Mouse (Mus musculus): Measurements from ENCODE around the gene Orm1. TPM values are rescaled to one million over a fixed set of nuclear protein-coding genes. Genes with fewer than 3 reads are reported as not detected.

The Orm1 gene
- 13.2 and 43.2 TPM in 2 replicates for polyA plus RNA-seq (2011; ENCODE audit: insufficient read depth, insufficient read length, low replicate concordance, missing spikeins)

DNA sequence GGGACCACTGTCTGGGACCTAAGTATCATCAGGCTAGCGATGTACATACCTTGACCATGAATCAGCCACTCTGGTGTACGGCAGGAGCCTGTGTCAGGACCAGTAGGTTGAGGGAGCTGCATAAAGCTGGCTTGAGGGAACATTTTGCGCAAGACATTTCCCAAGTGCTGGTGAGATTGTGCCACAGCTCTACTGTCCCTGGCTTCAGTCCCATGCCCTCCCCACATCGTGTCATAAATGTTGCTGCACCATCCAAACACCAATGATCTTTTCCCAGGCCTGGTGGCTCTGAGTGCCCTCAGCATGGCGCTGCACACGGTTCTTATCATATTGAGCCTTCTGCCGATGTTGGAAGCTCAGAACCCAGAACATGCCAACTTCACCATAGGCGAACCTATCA lies at the start of gene Orm1:
TSS of gene Orm1 (plus strand) at position 266 of the 400 bp plus-strand sequence.
- Histone ChIP-seq H3K27ac (ENCODE audit: control insufficient read depth, insufficient read depth, low read depth, low read length, poor library complexity) (peak within 1 kb of the TSS; percentile 44), H3K4me1 (ENCODE audit: control insufficient read depth, insufficient read depth, low read length) (peaks cover 4% of the 10 kb centered on the region; the same call in 1 of the 2 replicates), H3K4me3 (replicated peaks; ENCODE audit: control insufficient read depth, low read depth, low read length) (peak within 1 kb of the TSS; percentile 26)
- 47% methylated on average over 8 of the region's 8 CpGs for WGBS
- TF ChIP-seq CTCF (IDR thresholded peaks at IDR 0.05; ENCODE audit: control insufficient read depth, insufficient read depth, low read length) (no peak), POLR2A (IDR thresholded peaks at IDR 0.05; ENCODE audit: borderline replicate concordance, control insufficient read depth, low read depth, low read length) (no peak)

DNA sequence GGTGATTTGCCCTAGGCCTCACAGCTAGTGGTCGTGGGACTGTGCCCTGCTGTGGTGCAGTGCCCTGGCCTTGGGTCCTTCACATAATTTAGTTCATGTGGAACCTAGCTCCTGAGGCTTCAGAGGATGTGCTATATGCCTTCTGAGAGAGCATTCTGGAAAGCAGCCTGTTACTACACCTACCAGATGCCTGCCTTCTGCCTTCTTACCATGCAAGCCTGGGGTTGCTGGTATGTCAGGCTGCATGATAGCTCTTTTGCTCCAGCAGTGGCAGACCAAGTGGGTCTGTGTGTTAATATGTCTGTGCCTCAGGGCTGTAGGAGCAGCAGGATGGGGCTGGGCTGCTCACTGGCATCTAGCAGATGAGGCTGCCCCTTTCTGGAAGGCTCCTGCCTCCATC lies 48.7 kb upstream of the Orm1 start:
- H3K4me3 ChIP-seq (replicated peaks; ENCODE audit: control insufficient read depth, low read depth, low read length) = no peak overlapping the region
- H3K27ac ChIP-seq (ENCODE audit: control insufficient read depth, insufficient read depth, low read depth, low read length, poor library complexity) = no peak overlapping the region
- TF ChIP-seq CTCF (IDR thresholded peaks at IDR 0.05; ENCODE audit: control insufficient read depth, insufficient read depth, low read length) (no peak), POLR2A (IDR thresholded peaks at IDR 0.05; ENCODE audit: borderline replicate concordance, control insufficient read depth, low read depth, low read length) (no peak)
- no peaks in the 10 kb centered on the region for H3K4me1 ChIP-seq (ENCODE audit: control insufficient read depth, insufficient read depth, low read length)
- WGBS = 69% methylated on average over 1 of the region's 1 CpGs

DNA sequence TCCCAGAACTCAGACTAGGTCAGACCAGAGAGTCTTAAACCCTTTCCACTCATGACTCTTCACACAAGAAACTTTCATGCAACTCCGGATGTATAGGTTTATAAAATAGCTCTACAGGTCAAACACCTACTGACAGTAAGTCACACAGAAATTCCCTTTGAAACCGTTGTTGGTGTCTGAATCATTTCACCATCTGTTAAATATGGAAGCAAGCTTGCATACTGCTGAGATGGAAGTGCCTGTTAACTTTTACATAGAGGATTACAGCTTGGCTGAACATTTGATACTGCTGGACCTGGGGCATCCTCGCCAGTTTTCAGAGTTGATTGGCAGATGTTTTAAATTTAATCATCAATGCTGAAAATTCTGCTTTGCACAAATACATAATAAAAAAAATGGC lies 48.1 kb upstream of the Orm1 start:
- no peak overlapping the region for H3K27ac ChIP-seq (ENCODE audit: control insufficient read depth, insufficient read depth, low read depth, low read length, poor library complexity)
- H3K4me3 ChIP-seq (replicated peaks; ENCODE audit: control insufficient read depth, low read depth, low read length) = no peak overlapping the region
- TF ChIP-seq POLR2A (IDR thresholded peaks at IDR 0.05; ENCODE audit: borderline replicate concordance, control insufficient read depth, low read depth, low read length) (no peak), CTCF (IDR thresholded peaks at IDR 0.05; ENCODE audit: control insufficient read depth, insufficient read depth, low read length) (no peak)
- 58% methylated on average over 3 of the region's 3 CpGs for WGBS
- no peaks in the 10 kb centered on the region for H3K4me1 ChIP-seq (ENCODE audit: control insufficient read depth, insufficient read depth, low read length)

DNA sequence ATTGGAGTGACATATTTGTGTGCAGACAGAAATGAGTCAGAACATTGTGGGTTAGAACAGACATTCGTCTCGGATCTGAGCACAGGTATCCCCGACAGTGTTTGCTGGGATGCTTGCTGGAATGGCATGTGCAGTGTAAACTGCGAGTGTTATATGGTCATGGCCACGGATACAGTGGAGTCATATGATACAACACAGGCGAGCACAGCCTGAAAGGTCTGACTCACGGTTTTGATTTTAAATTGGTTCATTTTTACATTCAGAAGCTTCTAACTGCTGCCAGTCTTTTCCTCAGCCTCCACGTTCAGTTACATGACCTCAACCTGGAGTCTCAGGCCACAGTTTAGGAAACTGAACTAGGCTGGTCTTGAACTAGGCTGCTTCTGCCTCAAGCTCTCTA lies 47.5 kb upstream of the Orm1 start:
- 78% methylated on average over 8 of the region's 8 CpGs for WGBS
- Histone ChIP-seq H3K27ac (ENCODE audit: control insufficient read depth, insufficient read depth, low read depth, low read length, poor library complexity) (no peak overlapping the region), H3K4me1 (ENCODE audit: control insufficient read depth, insufficient read depth, low read length) (no peaks in the 10 kb centered on the region), H3K4me3 (replicated peaks; ENCODE audit: control insufficient read depth, low read depth, low read length) (no peak overlapping the region)
- TF ChIP-seq POLR2A (IDR thresholded peaks at IDR 0.05; ENCODE audit: borderline replicate concordance, control insufficient read depth, low read depth, low read length) = no peak
- TF ChIP-seq CTCF (IDR thresholded peaks at IDR 0.05; ENCODE audit: control insufficient read depth, insufficient read depth, low read length) = no peak

DNA sequence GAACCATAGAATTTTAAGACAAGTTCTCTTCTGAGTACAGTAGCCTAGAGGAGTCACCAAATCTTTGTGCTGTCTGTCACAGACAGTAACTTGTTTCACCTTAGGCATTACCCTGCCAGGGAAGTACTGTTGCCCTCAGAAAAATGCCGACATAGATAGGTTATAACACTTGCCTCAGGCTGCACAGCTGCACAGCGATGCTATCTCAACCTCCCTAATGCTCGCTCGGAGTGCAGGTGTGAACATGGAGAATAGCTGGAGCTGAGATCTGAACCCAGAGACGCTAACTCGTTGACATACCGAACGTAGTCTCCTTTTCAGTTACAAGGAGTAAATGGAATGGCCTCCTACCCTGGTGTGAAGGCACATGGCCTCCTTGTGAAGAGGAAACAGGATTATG lies 46.2 kb upstream of the Orm1 start:
- H3K4me3 ChIP-seq (replicated peaks; ENCODE audit: control insufficient read depth, low read depth, low read length) = no peak overlapping the region
- H3K27ac ChIP-seq (ENCODE audit: control insufficient read depth, insufficient read depth, low read depth, low read length, poor library complexity) = no peak overlapping the region
- 88% methylated on average over 8 of the region's 8 CpGs for WGBS
- H3K4me1 ChIP-seq (ENCODE audit: control insufficient read depth, insufficient read depth, low read length) = no peaks in the 10 kb centered on the region
- no peak for TF ChIP-seq CTCF (IDR thresholded peaks at IDR 0.05; ENCODE audit: control insufficient read depth, insufficient read depth, low read length)
- no peak for TF ChIP-seq POLR2A (IDR thresholded peaks at IDR 0.05; ENCODE audit: borderline replicate concordance, control insufficient read depth, low read depth, low read length)

DNA sequence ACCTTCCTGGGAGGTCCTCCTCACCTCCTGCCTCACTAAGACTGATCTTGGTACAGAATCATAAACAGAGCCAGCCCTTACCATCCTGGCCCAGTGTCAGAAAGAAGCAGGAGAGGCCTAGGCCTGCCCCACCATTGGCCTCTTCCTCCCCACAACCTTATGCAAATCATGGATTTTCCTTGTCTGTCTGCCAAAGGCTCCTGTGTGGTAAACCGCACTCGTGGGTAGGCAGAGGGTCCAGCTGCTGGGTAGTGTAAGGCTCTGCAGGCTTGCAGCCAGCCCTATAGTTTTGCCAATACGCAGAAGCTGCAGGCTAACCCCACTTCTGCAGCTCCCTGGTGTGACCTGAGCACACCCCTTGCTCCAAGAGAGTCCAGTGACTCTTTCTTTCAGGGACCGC lies 41.7 kb upstream of the Orm1 start:
- TF ChIP-seq POLR2A (IDR thresholded peaks at IDR 0.05; ENCODE audit: borderline replicate concordance, control insufficient read depth, low read depth, low read length) (no peak), CTCF (IDR thresholded peaks at IDR 0.05; ENCODE audit: control insufficient read depth, insufficient read depth, low read length) (no peak)
- H3K27ac ChIP-seq (ENCODE audit: control insufficient read depth, insufficient read depth, low read depth, low read length, poor library complexity) = no peak overlapping the region
- no peaks in the 10 kb centered on the region for H3K4me1 ChIP-seq (ENCODE audit: control insufficient read depth, insufficient read depth, low read length)
- H3K4me3 ChIP-seq (replicated peaks; ENCODE audit: control insufficient read depth, low read depth, low read length) = no peak overlapping the region
- 17% methylated on average over 4 of the region's 4 CpGs for WGBS

DNA sequence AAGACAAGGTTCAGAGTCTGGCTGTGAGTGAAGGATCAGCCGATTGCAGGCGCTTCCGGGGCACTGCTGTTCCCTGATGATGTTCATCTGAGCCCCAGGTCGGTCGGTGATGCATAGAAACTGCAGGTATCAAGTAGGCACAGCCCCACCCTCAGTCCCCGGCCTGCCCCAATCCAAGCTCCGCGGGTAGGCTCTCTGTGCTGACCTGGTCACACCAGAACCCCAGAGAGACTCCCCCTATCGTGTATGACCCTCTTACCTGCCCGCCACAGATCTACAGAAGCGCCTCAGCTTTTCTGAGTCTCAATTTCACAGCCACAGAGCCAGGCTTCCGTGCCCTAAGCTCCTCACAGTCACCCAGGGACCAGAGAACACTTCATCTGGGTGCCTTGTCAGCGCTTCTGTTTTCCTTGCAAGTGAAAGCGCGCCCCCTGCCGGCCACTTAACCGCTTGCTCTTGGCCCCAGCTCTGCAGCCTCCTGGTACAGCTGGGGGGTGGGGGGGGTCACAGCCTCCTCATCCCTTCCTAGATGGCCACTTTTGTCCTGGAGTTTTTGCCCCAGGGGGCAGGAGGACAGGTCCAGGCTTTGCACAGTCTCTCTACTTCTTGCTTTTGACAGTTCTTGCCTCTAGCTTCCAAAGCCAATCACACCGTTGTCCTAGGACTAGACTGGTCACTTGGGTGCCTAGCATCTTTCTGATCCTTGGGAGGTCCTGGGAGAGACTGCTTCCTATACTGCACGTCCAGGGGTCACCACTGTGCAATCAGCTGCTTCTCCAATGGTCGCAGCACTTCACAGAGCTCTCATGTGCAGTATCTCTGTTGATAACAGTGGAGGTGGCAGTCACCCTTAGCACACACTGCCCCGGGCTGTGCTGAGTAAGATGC lies 36.9 kb upstream of the Orm1 start:
- Histone ChIP-seq H3K4me3 (replicated peaks; ENCODE audit: control insufficient read depth, low read depth, low read length) (no peak overlapping the region), H3K27ac (ENCODE audit: control insufficient read depth, insufficient read depth, low read depth, low read length, poor library complexity) (no peak overlapping the region), H3K4me1 (ENCODE audit: control insufficient read depth, insufficient read depth, low read length) (no peaks in the 10 kb centered on the region)
- WGBS = 32% methylated on average over 21 of the region's 21 CpGs
- peak; percentile 72 for TF ChIP-seq CTCF (IDR thresholded peaks at IDR 0.05; ENCODE audit: control insufficient read depth, insufficient read depth, low read length)
- TF ChIP-seq POLR2A (IDR thresholded peaks at IDR 0.05; ENCODE audit: borderline replicate concordance, control insufficient read depth, low read depth, low read length) = no peak

DNA sequence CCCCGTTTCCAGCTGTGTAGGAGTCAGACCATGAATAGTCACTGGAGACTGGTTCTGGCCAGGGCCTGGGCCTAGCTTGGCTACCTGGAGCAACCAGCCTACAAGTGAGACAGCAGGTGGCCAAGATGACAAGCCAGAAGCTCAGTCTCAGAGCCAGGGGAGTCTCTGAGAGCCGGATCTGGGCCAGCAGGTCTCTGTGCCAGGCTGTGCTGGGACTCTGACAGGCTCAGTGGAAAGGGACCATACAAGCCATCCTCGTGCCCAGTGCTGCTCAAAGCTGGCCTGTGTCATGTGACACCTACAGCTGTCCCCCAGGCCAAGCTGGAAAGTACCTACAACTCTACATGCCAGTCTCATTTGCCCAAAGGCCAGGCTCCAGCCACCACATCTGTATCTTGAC lies 36.0 kb upstream of the Orm1 start:
- Histone ChIP-seq H3K4me3 (replicated peaks; ENCODE audit: control insufficient read depth, low read depth, low read length) (no peak overlapping the region), H3K27ac (ENCODE audit: control insufficient read depth, insufficient read depth, low read depth, low read length, poor library complexity) (no peak overlapping the region), H3K4me1 (ENCODE audit: control insufficient read depth, insufficient read depth, low read length) (no peaks in the 10 kb centered on the region)
- TF ChIP-seq POLR2A (IDR thresholded peaks at IDR 0.05; ENCODE audit: borderline replicate concordance, control insufficient read depth, low read depth, low read length) = no peak
- TF ChIP-seq CTCF (IDR thresholded peaks at IDR 0.05; ENCODE audit: control insufficient read depth, insufficient read depth, low read length) = no peak
- 69% methylated on average over 3 of the region's 3 CpGs for WGBS

All from bone marrow, adult 2 months (tissue).